Mouse (Mus musculus) kidney, postnatal 10 days (tissue): Measurements from ENCODE around the gene Itga3.

Experiments
- DNase-seq: peaks from one replicate; pipeline ENCODE4 v3.0.0; 2021; ENCODE audit warnings: mixed read lengths

Itga3 gene

DNA sequence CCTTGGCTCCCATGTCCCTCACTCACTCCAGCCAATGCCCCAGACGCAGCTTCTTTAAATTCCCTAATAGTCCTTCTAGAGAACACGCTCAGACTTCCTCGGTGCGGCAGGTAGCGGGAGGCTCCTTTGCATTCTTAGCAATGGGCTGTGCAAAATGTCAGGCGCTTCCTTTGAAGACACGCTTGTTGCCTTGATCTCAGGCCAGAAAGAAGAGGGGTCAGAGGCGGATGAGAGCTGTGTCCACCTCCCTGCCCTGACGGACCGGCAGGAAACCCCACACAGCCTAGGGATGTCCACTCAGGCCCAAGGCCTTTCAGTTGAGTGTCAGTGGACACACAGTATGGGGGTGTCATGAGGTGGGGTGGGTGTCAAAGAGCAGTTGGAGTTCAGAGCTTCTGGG lies 19.0 kb upstream of the Itga3 start:
- DNase-seq, result peak; percentile 57

DNA sequence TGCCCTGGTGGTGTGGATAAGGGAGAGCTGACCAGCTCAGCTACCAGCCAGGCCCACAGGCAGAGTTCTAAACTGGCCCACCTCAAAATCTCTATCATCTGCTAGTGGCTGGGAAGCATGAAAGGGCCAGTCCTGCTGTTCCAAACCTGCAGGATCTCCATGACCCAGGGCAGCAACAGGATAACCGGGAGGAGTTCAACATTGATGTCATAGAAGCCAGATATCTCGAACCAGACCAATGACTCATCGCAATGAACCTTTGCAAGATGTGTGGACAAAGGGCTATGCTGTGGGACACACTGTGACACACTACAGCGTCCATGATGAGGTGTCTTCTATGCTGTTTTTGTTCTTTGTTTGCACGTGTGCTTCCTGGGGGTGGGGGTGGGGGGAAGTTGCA lies 16.5 kb upstream of the Itga3 start:
- no peak for DNase-seq

GRCm38 (mm10) chr11:95088857-95089779 lies 12.5 kb upstream of the Itga3 start:
- DNase-seq, result peak; percentile 82

DNA sequence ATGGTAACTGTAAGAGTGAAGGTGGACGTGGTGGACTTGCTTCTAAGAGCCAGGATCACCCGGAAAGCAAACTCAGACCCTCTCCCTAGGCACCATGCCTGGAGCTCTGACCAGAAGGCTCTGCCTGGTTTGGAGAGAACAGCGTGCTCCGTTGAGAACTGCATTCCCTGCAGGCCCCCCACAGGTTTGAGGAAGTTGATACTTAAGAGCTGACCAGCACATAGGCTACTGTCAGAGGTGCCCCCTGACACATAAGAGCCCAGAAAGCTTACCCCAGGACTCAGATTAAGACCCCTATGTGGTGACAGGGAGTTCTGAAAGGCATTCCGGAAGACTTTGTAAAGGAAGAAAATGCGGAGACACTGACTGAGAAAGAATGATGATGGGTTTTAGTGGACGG lies 11.7 kb upstream of the Itga3 start:
- DNase-seq, result no peak

DNA sequence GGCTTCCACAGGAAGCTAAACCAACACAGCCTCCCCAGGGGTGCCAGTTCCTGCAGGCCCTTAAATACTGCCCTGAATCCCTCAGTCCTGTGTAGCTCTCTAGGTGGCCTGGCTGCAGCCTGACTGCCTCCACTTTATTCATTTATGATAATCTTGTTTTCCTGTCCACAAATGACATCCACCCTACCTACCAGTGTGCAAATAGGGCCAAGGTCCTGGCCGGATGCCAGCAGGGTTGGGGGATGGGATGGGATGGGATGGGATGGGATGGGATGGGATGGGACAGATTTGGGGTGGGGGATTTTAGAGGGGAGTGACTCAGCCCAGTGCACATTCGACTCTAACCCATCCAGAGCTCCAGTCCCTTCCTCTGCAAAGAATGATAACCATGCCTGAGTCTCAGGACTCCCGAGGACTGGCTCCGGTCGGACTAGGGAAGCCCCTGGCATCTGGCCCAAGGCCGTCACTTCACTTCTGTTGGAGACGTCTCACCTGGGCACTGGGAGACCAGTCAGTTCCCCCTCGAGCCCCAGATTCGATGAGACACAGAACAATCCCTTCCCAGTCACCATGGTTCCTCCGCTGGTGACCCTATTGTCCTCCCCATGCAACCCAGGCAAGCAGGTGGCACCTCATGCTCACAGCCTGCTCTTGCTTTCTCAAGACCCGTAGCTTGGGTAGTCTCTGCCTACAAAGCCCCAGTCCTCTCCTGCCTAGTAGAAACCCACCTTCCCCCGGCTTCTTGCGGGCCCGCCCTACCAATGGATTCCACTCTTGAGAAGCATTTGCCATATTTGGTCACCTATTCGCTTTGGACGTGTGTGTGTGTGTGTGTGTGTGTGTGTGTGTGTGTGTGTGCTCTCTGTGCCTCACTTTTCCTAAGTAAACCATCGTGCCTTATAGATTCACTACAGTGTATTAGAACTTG lies 11.0 kb upstream of the Itga3 start:
- DNase-seq, result peak; percentile 67

DNA sequence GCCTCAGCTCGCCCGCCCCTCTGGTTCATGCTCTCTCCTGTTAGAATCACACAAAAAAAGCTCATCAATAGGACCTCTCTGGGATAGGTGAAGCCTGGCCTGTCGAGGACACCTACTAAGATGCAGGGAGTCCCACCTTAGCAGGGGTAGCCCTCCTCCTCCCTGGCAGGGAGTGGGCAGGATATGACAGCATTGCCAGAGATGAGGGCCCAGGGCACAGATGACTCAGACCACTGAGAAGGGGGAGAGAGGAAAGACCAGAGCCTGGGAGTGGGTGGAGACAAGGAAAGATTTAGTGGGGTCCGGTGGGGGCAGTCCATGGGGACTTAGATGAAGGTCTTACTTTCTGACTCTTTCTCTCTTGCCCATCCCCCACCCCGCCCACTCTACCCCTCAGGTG lies 9.6 kb upstream of the Itga3 start:
- DNase-seq, result no peak

DNA sequence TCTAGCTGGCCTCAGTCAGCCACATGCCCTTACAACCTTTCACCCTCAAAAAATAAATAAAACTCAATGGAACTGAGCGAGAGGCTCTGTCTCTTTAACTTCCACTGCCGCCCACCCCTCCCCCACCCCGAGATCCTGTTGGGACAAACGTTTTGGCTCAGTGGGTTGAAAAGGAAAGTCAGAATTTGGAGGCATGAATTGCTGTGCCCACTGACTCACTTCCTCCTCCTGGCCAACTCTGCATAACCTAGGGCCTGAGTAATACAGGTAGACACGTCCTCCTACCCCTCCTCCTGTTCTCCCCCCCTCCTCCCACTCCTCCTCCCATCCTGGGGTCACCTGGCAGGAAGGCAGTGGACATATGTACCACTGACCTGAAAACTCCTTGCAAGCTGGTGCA lies 9.1 kb upstream of the Itga3 start:
- DNase-seq, result no peak

DNA sequence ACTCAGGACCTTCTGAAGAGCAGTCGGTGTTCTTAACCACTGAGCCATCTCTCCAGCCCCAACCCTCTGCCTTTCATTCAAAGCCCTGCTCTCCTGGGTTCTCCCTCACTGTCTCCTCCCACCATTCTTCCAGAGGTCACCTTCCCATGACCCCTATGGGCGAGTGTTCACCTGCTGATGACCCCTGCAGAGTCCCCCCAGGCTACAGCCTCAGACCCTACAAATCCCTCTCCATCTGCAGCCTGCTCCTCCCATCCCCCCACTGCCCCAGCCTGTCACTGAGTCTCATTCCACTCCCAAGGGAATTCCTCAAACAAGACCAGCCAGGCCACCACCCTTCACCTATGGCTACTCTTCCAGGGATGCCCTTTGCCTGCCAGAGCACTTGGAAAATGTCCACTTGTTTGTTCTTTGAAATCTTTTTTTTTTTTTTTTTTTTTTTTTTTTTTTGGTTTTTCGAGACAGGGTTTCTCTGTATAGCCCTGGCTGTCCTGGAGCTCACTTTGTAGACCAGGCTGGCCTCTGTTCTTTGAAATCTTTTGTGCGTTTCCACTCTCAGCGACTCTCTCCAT lies 8.3 kb upstream of the Itga3 start:
- no peak for DNase-seq

DNA sequence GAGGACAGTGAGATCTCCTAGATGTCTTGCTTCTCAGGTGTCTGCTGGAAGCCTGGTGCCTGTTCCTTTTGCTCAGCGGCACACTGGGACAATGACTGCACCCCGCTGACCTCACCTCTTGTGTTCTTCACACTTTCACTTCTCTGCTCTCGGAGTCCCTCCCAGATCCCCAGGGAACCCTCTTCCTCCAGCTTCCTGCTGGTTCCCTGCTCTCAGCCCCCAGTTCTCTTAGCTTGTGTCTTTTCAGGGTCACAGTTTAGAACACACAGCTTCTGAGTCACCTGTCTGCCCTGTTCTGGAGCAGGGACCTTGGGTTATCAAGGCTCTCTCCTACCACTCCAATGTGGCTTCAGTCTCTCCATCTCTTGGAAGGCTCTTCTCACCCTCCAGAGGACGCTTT lies 7.6 kb upstream of the Itga3 start:
- peak; percentile 22 for DNase-seq

- no peak for DNase-seq
These were observed 6.3 kb upstream of the Itga3 start for GRCm38 (mm10) chr11:95082896-95083295.

DNA sequence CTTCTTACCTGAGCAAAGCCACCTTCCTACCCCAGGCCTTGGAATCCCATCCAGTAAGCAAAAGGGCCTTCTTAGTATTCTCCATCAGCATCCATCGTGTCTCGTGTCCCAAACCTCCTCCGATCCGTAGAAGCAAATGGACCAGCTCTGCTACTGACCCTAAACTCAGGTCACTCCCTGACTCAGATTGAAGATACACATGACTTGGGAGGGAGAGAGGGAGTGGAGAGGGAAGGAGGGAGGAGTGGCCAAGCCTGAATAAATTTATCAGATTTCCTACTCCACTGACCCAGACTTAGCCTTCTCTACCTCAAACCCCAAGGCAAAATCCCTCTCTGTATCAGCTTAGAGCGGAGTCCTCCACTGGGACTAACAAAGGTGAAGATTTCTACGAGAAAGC lies 4.2 kb upstream of the Itga3 start:
- DNase-seq, result no peak

GRCm38 (mm10) chr11:95079256-95079875 lies 2.8 kb upstream of the Itga3 start:
- peak; percentile 81 for DNase-seq

- DNase-seq, result no peak
These were observed 1.4 kb upstream of the Itga3 start for GRCm38 (mm10) chr11:95077956-95078355.

GRCm38 (mm10) chr11:95076041-95076535 lies 513 bp downstream of the Itga3 start:
- DNase-seq, result peak; percentile 81

DNA sequence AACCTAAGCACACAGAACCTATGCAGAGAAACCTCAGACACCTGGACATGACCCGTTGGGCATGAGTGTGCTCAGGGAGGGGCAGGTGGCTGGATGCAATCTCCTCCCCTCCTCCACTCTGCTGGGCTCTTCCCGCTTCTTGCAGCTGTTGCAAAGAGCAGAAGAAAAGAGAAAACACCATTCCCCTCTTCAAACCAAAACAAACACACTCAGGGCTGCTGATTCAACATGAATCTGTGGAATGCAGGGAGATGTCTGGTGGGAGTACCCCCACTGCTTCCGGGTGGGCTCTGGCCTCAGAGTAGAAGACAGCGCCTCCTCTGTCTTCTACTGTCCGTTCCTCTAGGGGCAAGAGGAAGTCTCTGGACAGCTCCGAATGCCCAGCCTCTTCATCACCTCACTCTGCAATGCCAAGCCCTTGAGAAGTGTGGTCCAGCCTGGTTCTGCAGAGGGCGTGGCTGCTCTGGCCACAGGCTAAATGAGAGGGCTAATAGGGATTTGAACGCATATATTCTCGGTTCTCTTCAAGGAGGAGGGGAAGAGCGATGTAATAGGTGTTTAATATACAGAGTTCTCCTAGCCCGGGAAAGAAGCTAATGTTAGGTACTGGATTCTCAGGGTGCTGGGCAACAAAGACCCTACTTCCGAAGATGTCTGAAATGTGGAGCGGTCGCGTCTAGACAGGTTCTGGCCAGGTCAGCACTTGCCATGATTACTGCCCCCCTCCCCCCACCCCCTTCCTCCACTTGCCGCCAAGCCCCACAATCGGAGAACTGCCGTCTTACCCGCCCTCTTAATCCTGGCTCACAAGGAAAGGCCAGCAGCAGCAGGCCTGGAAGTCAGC lies 1.2 kb downstream of the Itga3 start:
- DNase-seq, result peak; percentile 63

DNA sequence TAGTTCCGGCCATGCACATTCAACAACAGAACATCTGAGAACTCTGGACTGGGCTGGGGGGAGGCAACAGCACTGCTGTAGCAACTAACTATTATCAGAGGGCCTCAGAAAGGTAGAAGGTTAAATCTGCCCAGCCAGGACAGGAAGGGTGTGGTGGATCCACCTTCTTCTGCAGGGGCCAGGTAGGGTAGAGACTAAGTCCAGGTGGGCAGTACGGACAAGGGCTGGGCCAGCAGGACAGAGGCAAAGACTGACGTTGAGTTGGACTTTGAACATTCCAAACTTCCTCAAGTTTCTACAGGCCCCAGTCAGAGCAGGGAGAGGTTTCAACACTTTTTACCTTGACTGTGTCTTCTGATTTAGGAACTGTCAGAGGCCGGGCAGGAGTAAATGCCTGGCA lies 1.9 kb downstream of the Itga3 start:
- peak; percentile 28 for DNase-seq

GRCm38 (mm10) chr11:95073835-95074234 lies 2.8 kb downstream of the Itga3 start:
- peak; percentile 74 for DNase-seq

GRCm38 (mm10) chr11:95072804-95073203 lies 3.8 kb downstream of the Itga3 start:
- DNase-seq, result peak; percentile 48

GRCm38 (mm10) chr11:95072136-95072535 lies 4.5 kb downstream of the Itga3 start:
- DNase-seq, result no peak

DNA sequence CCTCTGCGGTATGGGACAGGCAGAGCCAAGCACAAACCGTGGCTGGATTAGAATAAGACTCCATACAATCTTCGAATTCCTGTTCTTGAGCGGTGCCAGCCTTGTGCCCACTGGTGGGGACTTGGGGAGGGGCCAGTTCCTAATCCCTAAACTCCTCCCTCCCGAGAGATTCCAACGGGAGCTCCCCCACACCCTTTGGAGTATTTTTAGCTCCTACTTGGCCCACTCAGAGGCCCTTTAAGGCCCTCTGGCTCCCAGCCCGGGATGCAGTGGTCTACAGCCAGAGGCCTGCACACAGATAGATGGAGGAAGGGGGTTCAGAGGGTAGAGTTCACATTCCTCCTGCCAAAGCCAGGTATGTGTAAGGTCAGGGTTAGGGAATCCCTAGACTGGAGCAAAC lies 5.3 kb downstream of the Itga3 start:
- DNase-seq, result peak; percentile 80
